Mouse (Mus musculus) neural tube, embryonic 14.5 days (tissue): ENCODE data around the gene Mecom. TPM values are rescaled to one million over a fixed set of nuclear protein-coding genes. Genes with fewer than 3 reads are reported as not detected.

Experiments used
- ATAC-seq: fragments of 200-750 bp; cut with Nextera tagmentation; 2 replicates; pipeline ENCODE4 v1.8.0; 2017; ENCODE audit warnings: low read depth, mild to moderate bottlenecking, moderate TSS enrichment, moderate library complexity
- H3K27ac ChIP-seq: fragments of 300-500 bp; sonication (generic); 2 replicates; pipeline ENCODE4 v1.5.1; 2014; ENCODE audit warnings: low read depth, mild to moderate bottlenecking, control low read depth, low read length, moderate library complexity, mixed read lengths
- H3K27me3 ChIP-seq: fragments of 300-500 bp; sonication (generic); 2 replicates; pipeline ENCODE4 v1.6.1; 2014; ENCODE audit warnings: low read length; ENCODE audit not compliant: control insufficient read depth, insufficient read depth
- H3K36me3 ChIP-seq: fragments of 300-500 bp; sonication (generic); 2 replicates; pipeline ENCODE4 v1.6.1; 2014; ENCODE audit warnings: low read length, mixed read lengths; ENCODE audit not compliant: control insufficient read depth, insufficient read depth
- H3K4me1 ChIP-seq: fragments of 300-500 bp; sonication (generic); 2 replicates; pipeline ENCODE4 v1.6.1; 2014; ENCODE audit warnings: low read length; ENCODE audit not compliant: control insufficient read depth, insufficient read depth
- H3K4me2 ChIP-seq: fragments of 300-500 bp; sonication (generic); 2 replicates; pipeline ENCODE4 v1.6.1; 2014; ENCODE audit warnings: mild to moderate bottlenecking, low read depth, low read length, control low read depth
- H3K4me3 ChIP-seq: fragments of 300-500 bp; sonication (generic); 2 replicates; pipeline ENCODE4 v1.5.1; 2014; ENCODE audit warnings: low read depth, low read length, control low read depth, mixed read lengths
- H3K9ac ChIP-seq: fragments of 300-500 bp; sonication (generic); replicated peaks from 2 replicates; pipeline ENCODE4 v1.6.1; 2014; ENCODE audit warnings: low read depth, mild to moderate bottlenecking, control low read depth, low read length, mixed read lengths
- H3K9me3 ChIP-seq: fragments of 300-500 bp; sonication (generic); 2 replicates; pipeline ENCODE4 v1.6.1; 2016; ENCODE audit warnings: low read length; ENCODE audit not compliant: control insufficient read depth
- WGBS: fragments of 180-500 bp; shearing (Covaris S2); extraction: QIAGEN DNeasy Blood & Tissue Kit; methylation state at CpG from one replicate; pipeline ENCODE4 v1.1.7; 2014; 5-methylcytosine and 5-hydroxymethylcytosine counted together
- polyA plus RNA-seq: library from polyadenylated mRNA; unstranded; fragments of >200 nt; fragmentation: Nextera tagmentation; extraction: Ambion mirVana; gene quantifications from 2 replicates; pipeline ENCODE4 v1.2.1, GENCODE M21; 2014

Gene Mecom
- polyA plus RNA-seq, 1 experiment from 2014 or later: 6.4 TPM

GRCm38 (mm10) chr3:30145051-30145450 lies 402.8 kb downstream of the Mecom start:
- Histone ChIP-seq H3K9ac (no peak overlapping the region), H3K4me1 (no peaks in the 10 kb centered on the region), H3K9me3 (no peaks in the 10 kb centered on the region), H3K4me3 (no peak overlapping the region), H3K36me3 (no peaks in the 10 kb centered on the region), H3K27me3 (no peaks in the 10 kb centered on the region; the same call in 1 of the 2 replicates), H3K4me2 (no peak overlapping the region), H3K27ac (no peak overlapping the region)
- WGBS: 84% methylated on average over 5 of the region's 5 CpGs
- ATAC-seq: no peak

DNA sequence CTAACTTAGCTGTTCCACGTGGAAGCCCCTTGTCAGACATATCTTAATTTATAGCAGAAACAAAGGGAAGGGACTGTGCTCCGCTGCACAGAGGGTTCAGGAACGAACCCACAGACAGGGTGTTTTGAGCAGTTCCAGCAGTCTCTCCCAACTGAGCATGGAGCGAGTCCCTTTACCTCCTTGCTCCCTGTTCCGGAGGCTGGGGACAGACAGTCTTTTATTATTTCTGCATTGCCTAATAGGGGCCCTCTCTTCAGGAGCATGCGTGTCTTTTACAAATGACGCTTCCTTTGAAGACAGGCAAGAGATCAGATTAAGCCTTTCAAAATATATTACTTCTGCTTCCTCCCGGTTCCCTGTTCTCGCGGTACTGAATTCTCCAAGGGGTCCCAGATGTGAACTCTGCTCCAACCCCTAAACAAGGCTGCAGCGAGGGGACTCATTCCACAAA lies 403.8 kb downstream of the Mecom start:
- no peak overlapping the region for H3K9ac ChIP-seq
- H3K4me1 ChIP-seq: no peaks in the 10 kb centered on the region
- no peak overlapping the region for H3K4me2 ChIP-seq
- no peaks in the 10 kb centered on the region for H3K9me3 ChIP-seq
- no peaks in the 10 kb centered on the region for H3K27me3 ChIP-seq
- peak; percentile 41; the same call in 1 of the 2 replicates for ATAC-seq
- no peak overlapping the region for H3K4me3 ChIP-seq
- WGBS: 21% methylated on average over 11 of the region's 11 CpGs
- no peaks in the 10 kb centered on the region for H3K36me3 ChIP-seq
- H3K27ac ChIP-seq: no peak overlapping the region

DNA sequence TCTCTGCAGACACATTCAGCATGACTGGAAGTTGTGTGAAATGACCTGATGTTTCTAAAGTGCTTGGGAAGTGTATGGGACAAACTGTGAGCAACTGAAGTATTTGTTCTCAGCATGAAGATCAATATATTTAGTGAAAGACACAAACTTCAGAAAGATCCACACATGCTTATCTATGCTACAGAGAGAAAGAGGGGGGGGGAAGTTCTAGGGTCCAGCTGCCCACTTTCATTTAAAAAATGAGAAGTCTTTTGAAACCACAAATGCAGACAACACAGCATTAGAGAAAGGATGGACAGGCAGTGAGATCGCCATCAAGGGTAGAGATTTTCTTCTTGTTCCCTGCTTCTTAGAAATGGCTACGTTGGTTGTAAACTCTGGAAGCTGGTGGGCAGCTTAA lies 404.4 kb downstream of the Mecom start:
- H3K27me3 ChIP-seq: no peaks in the 10 kb centered on the region
- H3K4me1 ChIP-seq: no peaks in the 10 kb centered on the region
- WGBS: 89% methylated on average over 2 of the region's 2 CpGs
- H3K4me3 ChIP-seq: no peak overlapping the region
- no peak overlapping the region for H3K9ac ChIP-seq
- H3K9me3 ChIP-seq: no peaks in the 10 kb centered on the region
- ATAC-seq: no peak
- H3K4me2 ChIP-seq: no peak overlapping the region
- no peaks in the 10 kb centered on the region for H3K36me3 ChIP-seq
- no peak overlapping the region for H3K27ac ChIP-seq

- Histone ChIP-seq H3K4me2 (no peak overlapping the region), H3K9ac (no peak overlapping the region), H3K9me3 (no peaks in the 10 kb centered on the region), H3K36me3 (no peaks in the 10 kb centered on the region), H3K4me1 (no peaks in the 10 kb centered on the region), H3K27me3 (no peaks in the 10 kb centered on the region), H3K4me3 (no peak overlapping the region), H3K27ac (no peak overlapping the region)
- no peak for ATAC-seq
- 88% methylated on average over 5 of the region's 5 CpGs for WGBS
Observed at GRCm38 (mm10) chr3:30140349-30140748, 407.5 kb downstream of the Mecom start.

DNA sequence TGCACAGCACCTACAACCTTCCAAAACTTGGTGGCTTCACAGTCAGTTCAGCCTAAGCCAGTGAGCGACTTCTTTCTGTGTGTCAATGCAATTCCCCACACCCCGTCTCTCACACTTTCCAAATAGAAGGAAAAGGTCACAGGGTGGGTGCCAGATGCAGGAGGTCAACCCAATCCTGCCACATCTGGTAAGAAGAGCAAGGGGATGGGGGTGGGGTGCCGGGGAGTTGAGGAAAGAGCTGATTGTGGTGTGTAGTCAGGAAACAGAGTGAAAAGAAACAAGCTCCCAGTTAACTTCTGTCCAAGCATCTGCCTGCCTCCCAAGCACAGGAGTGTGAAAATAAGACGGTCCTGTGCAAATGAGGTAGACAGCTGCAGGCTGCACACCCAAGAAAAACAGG lies 408.1 kb downstream of the Mecom start:
- H3K4me3 ChIP-seq: no peak overlapping the region
- no peaks in the 10 kb centered on the region for H3K36me3 ChIP-seq
- no peak overlapping the region for H3K9ac ChIP-seq
- no peaks in the 10 kb centered on the region for H3K27me3 ChIP-seq
- H3K27ac ChIP-seq: no peak overlapping the region
- ATAC-seq: no peak
- WGBS: 73% methylated on average over 4 of the region's 4 CpGs
- no peaks in the 10 kb centered on the region for H3K4me1 ChIP-seq
- no peak overlapping the region for H3K4me2 ChIP-seq
- H3K9me3 ChIP-seq: no peaks in the 10 kb centered on the region

- no peak overlapping the region for H3K9ac ChIP-seq
- H3K27ac ChIP-seq: no peak overlapping the region
- H3K9me3 ChIP-seq: no peaks in the 10 kb centered on the region
- WGBS: 72% methylated on average over 6 of the region's 6 CpGs
- no peak overlapping the region for H3K4me2 ChIP-seq
- H3K4me1 ChIP-seq: no peaks in the 10 kb centered on the region
- H3K36me3 ChIP-seq: no peaks in the 10 kb centered on the region
- ATAC-seq: no peak
- no peak overlapping the region for H3K4me3 ChIP-seq
- H3K27me3 ChIP-seq: no peaks in the 10 kb centered on the region
Observed at GRCm38 (mm10) chr3:30138588-30138987, 409.2 kb downstream of the Mecom start.

DNA sequence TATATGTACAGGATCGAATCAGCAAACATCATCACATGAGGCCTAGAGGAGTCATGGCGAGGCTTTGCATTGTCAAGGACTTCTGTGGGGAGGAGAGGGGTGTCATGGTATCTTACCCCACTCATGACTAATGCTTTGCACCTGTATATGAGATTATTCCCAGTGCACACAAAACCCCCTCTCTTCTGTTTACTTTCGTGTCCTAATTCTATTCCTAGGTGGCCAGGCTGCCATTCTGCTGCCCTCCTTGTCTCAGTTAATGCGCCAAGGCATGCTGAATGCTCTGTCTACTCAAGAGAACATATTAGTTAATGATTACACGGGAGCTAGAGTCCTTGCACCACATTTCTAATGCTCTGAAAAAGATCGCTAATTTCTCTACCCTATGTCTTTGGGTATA lies 412.0 kb downstream of the Mecom start:
- Histone ChIP-seq H3K27me3 (no peaks in the 10 kb centered on the region), H3K4me3 (no peak overlapping the region), H3K27ac (no peak overlapping the region), H3K36me3 (no peaks in the 10 kb centered on the region), H3K4me2 (no peak overlapping the region), H3K9me3 (no peaks in the 10 kb centered on the region), H3K4me1 (no peaks in the 10 kb centered on the region), H3K9ac (no peak overlapping the region)
- ATAC-seq: no peak
- WGBS: 85% methylated on average over 6 of the region's 6 CpGs

DNA sequence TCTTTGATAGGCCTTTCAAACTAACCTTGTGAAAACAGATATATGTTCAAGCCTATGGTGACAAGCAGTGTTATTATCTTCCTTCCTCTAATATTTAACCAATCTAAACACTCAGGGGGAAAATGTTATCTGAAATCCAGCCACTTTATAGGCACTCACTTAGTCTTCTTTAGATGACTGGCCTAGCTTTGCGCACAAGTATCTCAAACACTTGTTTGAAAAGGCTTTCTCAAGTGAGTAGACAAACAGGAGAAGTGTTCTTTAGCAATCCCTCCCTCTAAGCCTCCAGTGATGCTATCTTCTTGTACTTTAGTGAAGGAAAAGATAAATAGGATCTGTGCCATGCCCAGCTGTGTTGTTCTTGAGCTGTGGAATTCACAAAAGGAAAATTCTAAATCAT lies 412.7 kb downstream of the Mecom start:
- Histone ChIP-seq H3K4me3 (no peak overlapping the region), H3K4me2 (no peak overlapping the region), H3K4me1 (no peaks in the 10 kb centered on the region), H3K9ac (no peak overlapping the region), H3K9me3 (no peaks in the 10 kb centered on the region), H3K27ac (no peak overlapping the region), H3K27me3 (no peaks in the 10 kb centered on the region), H3K36me3 (no peaks in the 10 kb centered on the region)
- 96% methylated on average over 1 of the region's 1 CpGs for WGBS
- no peak for ATAC-seq

DNA sequence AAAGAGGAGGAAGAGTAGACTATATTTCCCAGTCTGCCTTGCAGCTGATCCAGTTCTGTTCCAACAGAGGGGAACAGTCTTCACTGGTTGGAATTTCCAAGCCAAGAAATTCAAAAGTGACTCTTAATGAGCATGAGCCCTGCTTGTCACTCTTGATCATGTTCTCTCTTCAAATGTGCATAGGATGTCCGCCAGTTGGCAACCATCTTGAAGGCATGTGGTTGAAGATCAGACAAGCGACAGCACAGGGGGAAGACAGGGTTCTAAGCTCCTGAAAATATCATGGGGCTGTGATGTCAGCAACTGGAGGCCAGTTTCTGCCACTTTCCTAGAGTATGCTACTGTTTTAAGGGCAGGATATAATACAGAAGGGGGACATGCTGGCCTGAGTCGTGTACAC lies 414.8 kb downstream of the Mecom start:
- no peaks in the 10 kb centered on the region for H3K4me1 ChIP-seq
- H3K27me3 ChIP-seq: no peaks in the 10 kb centered on the region
- ATAC-seq: no peak
- no peaks in the 10 kb centered on the region for H3K36me3 ChIP-seq
- no peak overlapping the region for H3K9ac ChIP-seq
- WGBS: 86% methylated on average over 3 of the region's 3 CpGs
- H3K27ac ChIP-seq: no peak overlapping the region
- H3K9me3 ChIP-seq: no peaks in the 10 kb centered on the region
- H3K4me3 ChIP-seq: no peak overlapping the region
- no peak overlapping the region for H3K4me2 ChIP-seq

DNA sequence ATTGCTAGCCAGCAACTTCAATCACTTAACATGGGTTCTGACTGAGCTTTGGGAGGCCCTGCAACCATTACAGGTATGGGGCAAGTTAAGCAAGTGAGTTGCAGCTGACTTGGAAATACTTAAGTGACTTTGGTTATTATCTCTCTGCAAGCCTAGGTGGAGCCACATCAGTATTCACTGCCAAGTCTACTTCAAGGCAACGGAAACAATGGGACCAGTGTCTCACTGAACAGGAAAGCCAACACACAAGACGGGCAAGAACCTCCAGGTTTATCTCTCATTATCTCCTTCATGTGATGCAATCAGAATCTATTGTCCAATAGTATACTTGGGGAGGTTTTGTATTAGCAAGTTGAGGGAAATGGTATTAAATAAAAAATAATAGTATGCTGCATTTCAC lies 415.4 kb downstream of the Mecom start:
- no peak for ATAC-seq
- H3K36me3 ChIP-seq: no peaks in the 10 kb centered on the region
- H3K9me3 ChIP-seq: no peaks in the 10 kb centered on the region
- no peak overlapping the region for H3K27ac ChIP-seq
- H3K4me3 ChIP-seq: no peak overlapping the region
- no peaks in the 10 kb centered on the region for H3K4me1 ChIP-seq
- 88% methylated on average over 2 of the region's 2 CpGs for WGBS
- no peak overlapping the region for H3K9ac ChIP-seq
- no peaks in the 10 kb centered on the region for H3K27me3 ChIP-seq
- no peak overlapping the region for H3K4me2 ChIP-seq
